Mouse (Mus musculus) brown adipose tissue, adult 24 weeks (tissue): ENCODE measurements around the gene Cirbp. TPM values are rescaled to one million over a fixed set of nuclear protein-coding genes. Genes with fewer than 3 reads are reported as not detected.
"Not testable (repeated sequence)": the region's sequence is repeated elsewhere in the genome, so short reads cannot be mapped to it uniquely, and the experiment has no call there.

Source experiments
- H3K27ac ChIP-seq: fragments of 200-500 bp; replicated peaks from 2 replicates; pipeline ENCODE4 v1.5.1; 2012; ENCODE audit warnings: low read depth, mild to moderate bottlenecking, low read length
- H3K4me1 ChIP-seq: fragments of 200-500 bp; 2 replicates; pipeline ENCODE4 v1.6.1; 2012; ENCODE audit warnings: low read length, mixed read lengths; ENCODE audit not compliant: control insufficient read depth, insufficient read depth, insufficient read length
- H3K4me3 ChIP-seq: fragments of 200-500 bp; 2 replicates; pipeline ENCODE4 v1.5.1; 2012; ENCODE audit warnings: low read depth, mild to moderate bottlenecking, low read length, moderate library complexity; ENCODE audit not compliant: insufficient read depth
- polyA plus RNA-seq: library from polyadenylated mRNA; stranded (reverse); fragments of >200 nt; gene quantifications from 2 replicates; pipeline ENCODE4 v1.2.4, GENCODE M21; 2012; ENCODE audit not compliant: missing spikeins, insufficient read depth, insufficient read length

Cirbp gene
- polyA plus RNA-seq, 1 experiment = 27.5 TPM

DNA sequence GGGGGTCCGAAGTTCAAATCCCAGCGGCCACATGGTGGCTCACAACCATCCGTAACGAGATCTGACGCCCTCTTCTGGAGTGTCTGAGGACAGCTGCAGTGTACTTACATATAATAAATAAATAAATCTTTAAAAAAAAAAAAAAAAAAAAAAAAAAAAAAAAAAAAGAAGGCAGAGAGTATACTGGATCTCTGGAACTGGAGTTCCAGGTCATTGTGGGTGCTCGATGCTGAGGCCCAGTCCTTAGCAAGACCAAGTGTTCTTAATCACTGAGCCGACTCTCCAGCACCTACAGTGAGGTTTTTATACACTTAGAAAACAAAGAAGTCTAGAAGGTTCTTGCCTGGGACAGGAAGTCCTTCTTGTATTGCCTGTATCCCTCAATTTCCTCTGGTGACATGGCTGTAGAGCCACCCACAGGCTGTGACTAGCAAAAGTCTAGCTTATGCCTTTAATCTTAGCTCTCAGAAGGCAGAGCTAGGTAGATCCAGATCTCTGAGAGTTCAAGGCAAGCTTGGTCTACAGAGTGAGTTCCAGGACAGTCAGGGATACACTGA lies 45.8 kb downstream of the Cirbp start:
- not testable (repeated sequence) for H3K27ac ChIP-seq, H3K4me3 ChIP-seq, H3K4me1 ChIP-seq

GRCm38 (mm10) chr10:80215048-80215772 lies 49.4 kb downstream of the Cirbp start:
- no peaks in the 10 kb centered on the region for H3K4me1 ChIP-seq
- H3K4me3 ChIP-seq = no peak overlapping the region
- H3K27ac ChIP-seq = no peak overlapping the region

DNA sequence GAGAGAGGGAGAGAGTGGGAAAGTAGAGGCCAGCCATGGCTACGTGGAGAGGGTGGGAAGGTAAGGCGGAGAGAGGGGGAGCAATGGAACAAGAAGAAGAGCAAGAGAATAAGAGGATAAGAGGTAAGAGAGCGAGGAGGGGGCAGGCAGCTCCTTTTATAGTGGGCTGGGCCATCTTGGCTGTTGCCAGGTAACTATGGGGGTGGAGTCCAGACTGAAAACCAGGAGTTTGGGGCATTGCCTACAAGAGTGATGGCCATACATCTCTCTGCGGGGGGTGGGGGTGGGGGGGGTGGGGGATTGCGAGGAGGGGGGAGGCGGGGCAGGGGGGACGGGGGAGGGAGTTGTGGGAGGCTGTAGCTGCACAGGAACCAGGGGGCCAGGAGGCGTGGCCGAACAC lies 54.9 kb downstream of the Cirbp start:
- Histone ChIP-seq H3K4me3 (no peak overlapping the region), H3K27ac (no peak overlapping the region), H3K4me1 (peaks cover 2% of the 10 kb centered on the region; the same call in 1 of the 2 replicates)

Other genes starting within 250 kb of the Cirbp start
- 0.38 and 0.63 TPM in 2 replicates for gene Kiss1r, start 249.0 kb upstream of the Cirbp start, polyA plus RNA-seq
- 55.0 and 60.7 TPM in 2 replicates for gene R3hdm4, start 244.8 kb upstream of the Cirbp start, polyA plus RNA-seq
- 1.3 and 2.9 TPM in 2 replicates for gene Arid3a, start 238.9 kb upstream of the Cirbp start, polyA plus RNA-seq
- gene Wdr18, start 205.8 kb upstream of the Cirbp start, polyA plus RNA-seq = 25.6 and 44.7 TPM in 2 replicates
- gene Grin3b, start 195.3 kb upstream of the Cirbp start, polyA plus RNA-seq = not detected in 2 replicates
- 69.8 and 75.4 TPM in 2 replicates for gene Tmem259, start 181.7 kb upstream of the Cirbp start, polyA plus RNA-seq
- 6.4 and 10.3 TPM in 2 replicates for gene Cnn2, start 177.4 kb upstream of the Cirbp start, polyA plus RNA-seq
- 5.1 and 5.4 TPM in 2 replicates for gene Abca7, start 169.5 kb upstream of the Cirbp start, polyA plus RNA-seq
- 1.8 and 2.6 TPM in 2 replicates for gene Arhgap45, start 149.3 kb upstream of the Cirbp start, polyA plus RNA-seq
- gene Polr2e, start 126.2 kb upstream of the Cirbp start, polyA plus RNA-seq = 78.3 and 85.8 TPM in 2 replicates
- 2,282 and 3,621 TPM in 2 replicates for gene Gpx4, start 118.8 kb upstream of the Cirbp start, polyA plus RNA-seq
- 14.3 and 16.2 TPM in 2 replicates for gene Sbno2, start 60.4 kb upstream of the Cirbp start, polyA plus RNA-seq
- 113 and 121 TPM in 2 replicates for gene Stk11, start 50.2 kb upstream of the Cirbp start, polyA plus RNA-seq
- gene Atp5d, start 27.4 kb upstream of the Cirbp start, polyA plus RNA-seq = 1,146 and 1,395 TPM in 2 replicates
- 1.1 and 1.5 TPM in 2 replicates for gene Cbarp, start 25.1 kb upstream of the Cirbp start, polyA plus RNA-seq
- gene Midn, start 17.7 kb upstream of the Cirbp start, polyA plus RNA-seq = 25.5 and 31.6 TPM in 2 replicates
- gene 1600002K03Rik, start 7.0 kb downstream of the Cirbp start, polyA plus RNA-seq = 10.9 and 14.9 TPM in 2 replicates
- gene Efna2, start 13.5 kb downstream of the Cirbp start, polyA plus RNA-seq = 1.0 and 1.1 TPM in 2 replicates
- 9.7 and 11.1 TPM in 2 replicates for gene Mum1, start 60.4 kb downstream of the Cirbp start, polyA plus RNA-seq
- gene Ndufs7, start 83.1 kb downstream of the Cirbp start, polyA plus RNA-seq = 732 and 1,152 TPM in 2 replicates
- gene Gamt, start 95.0 kb downstream of the Cirbp start, polyA plus RNA-seq = 10.5 and 17.8 TPM in 2 replicates
- gene Dazap1, start 95.5 kb downstream of the Cirbp start, polyA plus RNA-seq = 51.6 and 76.7 TPM in 2 replicates
- gene Rps15, start 126.5 kb downstream of the Cirbp start, polyA plus RNA-seq = 1,089 and 1,107 TPM in 2 replicates
- gene Apc2, start 130.0 kb downstream of the Cirbp start, polyA plus RNA-seq = 0.38 TPM in 1 of 2 replicates, not detected in the other
- 24.3 and 25.7 TPM in 2 replicates for gene 2310011J03Rik, start 154.6 kb downstream of the Cirbp start, polyA plus RNA-seq
- gene Pcsk4, start 163.5 kb downstream of the Cirbp start, polyA plus RNA-seq = 4.3 and 7.8 TPM in 2 replicates
- gene Reep6, start 164.0 kb downstream of the Cirbp start, polyA plus RNA-seq = 15.7 and 17.7 TPM in 2 replicates
- gene Adamtsl5, start 182.4 kb downstream of the Cirbp start, polyA plus RNA-seq = 2.9 and 4.2 TPM in 2 replicates
- not detected in 2 replicates for gene Plk5, start 190.5 kb downstream of the Cirbp start, polyA plus RNA-seq
- gene Mex3d, start 221.7 kb downstream of the Cirbp start, polyA plus RNA-seq = 3.3 and 3.7 TPM in 2 replicates
- gene Mbd3, start 233.6 kb downstream of the Cirbp start, polyA plus RNA-seq = 79.3 and 90.4 TPM in 2 replicates
- gene Uqcr11, start 240.8 kb downstream of the Cirbp start, polyA plus RNA-seq = 2,528 and 2,993 TPM in 2 replicates